Mouse (Mus musculus) stomach, postnatal 0 days (tissue): ENCODE measurements around the gene Tpd52l2. TPM values are rescaled to one million over a fixed set of nuclear protein-coding genes. Genes with fewer than 3 reads are reported as not detected.

ENCODE experiments used
- ATAC-seq: fragments of 200-750 bp; cut with Nextera tagmentation; 2 replicates; pipeline ENCODE4 v1.8.0; 2017; ENCODE audit not compliant: low FRiP score, low TSS enrichment
- DNase-seq: peaks from one replicate; pipeline ENCODE4 v3.0.0-alpha.2; 2016; ENCODE audit warnings: low spot score
- H3K27ac ChIP-seq: fragments of 300-500 bp; sonication (generic); replicated peaks from 2 replicates; pipeline ENCODE4 v1.5.1; 2014; ENCODE audit warnings: mild to moderate bottlenecking, control low read depth
- H3K27me3 ChIP-seq: fragments of 300-500 bp; sonication (generic); 2 replicates; pipeline ENCODE4 v1.6.1; 2014; ENCODE audit warnings: low read length; ENCODE audit not compliant: control insufficient read depth, insufficient read depth
- H3K36me3 ChIP-seq: fragments of 300-500 bp; sonication (generic); 2 replicates; pipeline ENCODE4 v1.6.1; 2014; ENCODE audit warnings: low read length, mixed read lengths; ENCODE audit not compliant: control insufficient read depth, insufficient read depth
- H3K4me1 ChIP-seq: fragments of 300-500 bp; sonication (generic); replicated peaks from 2 replicates; pipeline ENCODE4 v1.6.1; 2014; ENCODE audit warnings: antibody characterized with exemption; ENCODE audit not compliant: control insufficient read depth, insufficient read depth
- H3K4me2 ChIP-seq: fragments of 300-500 bp; sonication (generic); replicated peaks from 2 replicates; pipeline ENCODE4 v1.6.1; 2014; ENCODE audit warnings: low read depth, mild to moderate bottlenecking, control low read depth, moderate library complexity
- H3K4me3 ChIP-seq: fragments of 300-500 bp; sonication (generic); 2 replicates; pipeline ENCODE4 v1.5.1; 2014; ENCODE audit warnings: low read depth, low read length, control low read depth
- H3K9ac ChIP-seq: fragments of 300-500 bp; sonication (generic); 2 replicates; pipeline ENCODE4 v1.6.1; 2014; ENCODE audit warnings: mild to moderate bottlenecking, low read length, control low read depth, mixed read lengths
- H3K9me3 ChIP-seq: fragments of 300-500 bp; sonication (generic); 2 replicates; pipeline ENCODE4 v1.6.1; 2016; ENCODE audit warnings: low read length; ENCODE audit not compliant: control insufficient read depth
- CTCF ChIP-seq: IDR thresholded peaks from 2 replicates; pipeline ENCODE4 v1.5.1; 2016; ENCODE audit warnings: antibody characterized with exemption, low read depth, mild to moderate bottlenecking, moderate library complexity
- EP300 ChIP-seq: optimal IDR thresholded peaks from 2 replicates; pipeline ENCODE3; 2016; ENCODE audit warnings: antibody characterized with exemption
- WGBS: fragments of 180-500 bp; shearing (Covaris S2); extraction: QIAGEN DNeasy Blood & Tissue Kit; methylation state at CpG from one replicate; pipeline ENCODE4 v1.1.7; 2014; 5-methylcytosine and 5-hydroxymethylcytosine counted together
- polyA plus RNA-seq: library from polyadenylated mRNA; unstranded; fragments of >200 nt; fragmentation: Nextera tagmentation; extraction: Ambion mirVana; gene quantifications from 2 replicates; pipeline ENCODE4 v1.2.1, GENCODE M21; 2015

Tpd52l2 gene
- polyA plus RNA-seq, 1 experiment from 2014 or later: 104 TPM

DNA sequence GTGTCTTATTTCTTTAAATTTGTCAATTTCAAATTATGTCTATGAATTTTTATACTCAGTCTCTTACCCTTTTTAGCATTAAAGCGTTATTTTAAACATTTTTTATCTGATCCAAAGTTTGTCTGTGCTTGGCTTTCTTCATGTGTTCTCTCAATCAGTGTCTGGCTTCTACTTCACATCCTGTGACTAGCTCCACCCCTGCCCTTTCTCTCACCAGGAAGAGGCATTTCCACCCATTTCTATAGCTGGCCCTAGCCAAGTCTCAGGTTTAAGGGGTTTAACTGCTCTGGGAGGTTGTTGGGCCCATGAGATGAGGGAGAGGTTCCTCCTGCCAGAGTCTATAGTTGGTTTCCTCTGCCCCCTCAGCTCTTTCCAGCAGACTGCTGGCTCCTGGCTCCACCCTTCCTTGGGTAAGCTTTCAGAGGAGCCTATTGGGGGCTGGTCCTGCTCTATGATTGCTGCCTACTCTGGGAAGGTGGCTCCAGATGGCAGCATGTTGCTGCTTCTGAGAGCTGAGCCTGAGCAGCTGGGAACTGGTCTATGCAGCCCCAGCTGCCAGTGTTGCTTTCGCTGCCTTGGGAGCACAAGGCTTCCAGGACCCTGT lies 40.6 kb downstream of the Tpd52l2 start:
- H3K4me1 ChIP-seq: no peaks in the 10 kb centered on the region
- peak overlapping the region; percentile 56; the same call in 1 of the 2 replicates for H3K27ac ChIP-seq
- DNase-seq: no peak
- TF ChIP-seq CTCF (no peak), EP300 (no peak)
- H3K36me3 ChIP-seq: no peaks in the 10 kb centered on the region
- ATAC-seq: peak; percentile 73
- H3K9ac ChIP-seq: no peak overlapping the region
- H3K9me3 ChIP-seq: no peaks in the 10 kb centered on the region
- no peaks in the 10 kb centered on the region for H3K27me3 ChIP-seq
- no peak overlapping the region for H3K4me3 ChIP-seq
- no peak overlapping the region for H3K4me2 ChIP-seq
- 76% methylated on average over 2 of the region's 2 CpGs for WGBS

DNA sequence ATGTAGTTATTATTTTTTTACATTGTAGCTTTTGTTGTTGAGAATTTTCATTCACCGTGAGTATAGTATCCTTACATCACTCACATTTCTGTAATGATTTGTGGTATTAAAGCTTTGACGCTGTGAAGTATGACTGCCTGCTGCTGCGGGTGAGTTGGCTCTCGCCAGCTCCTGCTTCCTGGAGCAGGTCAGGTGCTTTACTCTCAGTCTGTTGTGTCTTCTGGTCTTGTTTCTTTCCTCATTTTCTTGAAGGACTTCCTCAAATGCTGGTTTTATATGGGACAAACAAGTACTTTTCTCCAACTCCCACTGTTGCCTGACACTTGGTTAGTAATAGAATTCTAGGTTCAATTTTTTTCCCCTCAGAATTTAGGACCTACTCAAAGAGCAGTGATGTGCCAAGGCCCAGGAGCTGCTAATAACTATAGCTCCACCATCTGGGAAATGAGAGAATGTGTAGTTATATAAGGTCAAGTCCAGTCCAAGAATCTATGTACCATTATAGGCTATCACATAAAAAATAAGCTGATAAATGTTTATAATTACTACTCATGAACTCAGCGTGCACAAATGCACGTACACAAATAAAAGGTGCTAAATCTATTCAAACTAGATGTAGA lies 44.9 kb downstream of the Tpd52l2 start:
- 76% methylated on average over 6 of the region's 6 CpGs for WGBS
- Histone ChIP-seq H3K27me3 (no peaks in the 10 kb centered on the region), H3K4me2 (no peak overlapping the region), H3K4me3 (no peak overlapping the region), H3K4me1 (no peaks in the 10 kb centered on the region), H3K9me3 (no peaks in the 10 kb centered on the region), H3K9ac (no peak overlapping the region), H3K36me3 (no peaks in the 10 kb centered on the region), H3K27ac (no peak overlapping the region)
- DNase-seq (no peak), ATAC-seq (no peak)
- TF ChIP-seq CTCF: peak; percentile 11; the same call in 1 of the 2 replicates
- no peak for TF ChIP-seq EP300

DNA sequence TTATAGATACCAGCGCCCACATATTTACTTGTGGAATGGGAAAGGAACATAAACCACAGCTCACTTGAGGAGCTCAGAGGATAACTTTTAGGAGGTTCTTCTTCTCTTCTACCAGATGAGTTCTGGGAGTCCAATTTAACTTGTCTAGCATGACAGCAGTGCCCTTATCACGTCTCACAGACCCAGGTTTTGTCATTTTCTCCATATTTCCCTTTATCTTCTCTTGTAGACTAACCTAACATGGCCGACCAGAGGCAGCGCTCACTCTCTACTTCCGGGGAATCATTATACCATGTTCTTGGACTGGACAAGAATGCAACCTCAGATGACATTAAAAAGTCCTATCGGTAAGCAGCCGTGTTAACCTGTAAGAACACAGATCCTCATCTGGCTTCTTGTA lies 49.2 kb downstream of the Tpd52l2 start:
- no peak overlapping the region for H3K4me3 ChIP-seq
- WGBS: 92% methylated on average over 7 of the region's 7 CpGs
- ATAC-seq: no peak
- peaks cover 23% of the 10 kb centered on the region for H3K36me3 ChIP-seq
- no peak for DNase-seq
- no peaks in the 10 kb centered on the region for H3K9me3 ChIP-seq
- TF ChIP-seq CTCF (no peak), EP300 (no peak)
- no peak overlapping the region for H3K9ac ChIP-seq
- H3K27ac ChIP-seq: no peak overlapping the region
- no peaks in the 10 kb centered on the region for H3K27me3 ChIP-seq
- no peak overlapping the region for H3K4me2 ChIP-seq
- H3K4me1 ChIP-seq: no peaks in the 10 kb centered on the region

DNA sequence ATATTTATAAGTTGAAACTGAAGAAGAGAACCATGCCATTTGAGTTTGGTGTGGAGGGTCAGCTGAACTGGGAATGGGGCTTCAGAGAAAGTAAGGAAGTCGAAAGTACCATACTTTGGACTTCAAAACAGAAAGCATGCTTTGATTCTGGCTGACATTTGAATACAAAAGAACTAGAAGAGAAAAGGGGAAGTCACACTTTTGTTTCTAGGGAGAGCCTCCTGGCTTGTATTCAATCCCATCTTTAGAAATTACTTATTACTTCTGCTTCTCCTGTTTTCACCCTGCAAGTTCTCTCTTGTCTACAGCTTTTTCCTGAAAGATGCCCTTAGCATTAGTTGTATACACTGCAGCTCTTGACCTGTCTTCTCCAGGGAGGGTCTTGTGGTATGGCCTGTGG lies 51.3 kb downstream of the Tpd52l2 start:
- ATAC-seq (no peak), DNase-seq (no peak)
- H3K27me3 ChIP-seq: no peaks in the 10 kb centered on the region
- no peak overlapping the region for H3K4me3 ChIP-seq
- 77% methylated on average over 1 of the region's 1 CpGs for WGBS
- H3K9me3 ChIP-seq: no peaks in the 10 kb centered on the region
- no peak overlapping the region for H3K4me2 ChIP-seq
- peaks cover 23% of the 10 kb centered on the region for H3K36me3 ChIP-seq
- no peak overlapping the region for H3K9ac ChIP-seq
- no peaks in the 10 kb centered on the region for H3K4me1 ChIP-seq
- no peak overlapping the region for H3K27ac ChIP-seq
- TF ChIP-seq CTCF: no peak
- TF ChIP-seq EP300: no peak

DNA sequence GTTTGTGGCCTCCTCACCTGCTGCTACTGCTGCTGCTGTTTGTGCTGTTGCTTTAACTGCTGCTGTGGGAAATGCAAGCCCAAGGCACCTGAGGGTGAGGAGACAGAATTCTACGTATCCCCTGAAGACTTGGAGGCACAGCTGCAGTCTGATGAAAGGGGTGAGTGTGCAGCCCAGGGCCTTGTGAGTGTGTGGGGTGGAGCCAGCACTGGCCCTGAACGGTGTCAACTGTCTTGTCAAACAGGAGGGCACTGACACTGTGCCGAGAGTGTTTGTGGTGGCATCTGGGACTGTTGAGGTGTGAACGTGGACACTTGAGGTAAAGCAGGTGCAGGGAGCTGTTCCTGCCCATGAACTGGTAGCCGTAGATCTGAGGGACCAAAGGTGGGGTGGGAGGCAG lies 51.7 kb downstream of the Tpd52l2 start:
- DNase-seq (no peak), ATAC-seq (no peak)
- no peaks in the 10 kb centered on the region for H3K4me1 ChIP-seq
- H3K27me3 ChIP-seq: no peaks in the 10 kb centered on the region
- no peaks in the 10 kb centered on the region for H3K9me3 ChIP-seq
- no peak overlapping the region for H3K27ac ChIP-seq
- H3K4me3 ChIP-seq: no peak overlapping the region
- no peak overlapping the region for H3K4me2 ChIP-seq
- H3K36me3 ChIP-seq: peaks cover 23% of the 10 kb centered on the region
- TF ChIP-seq EP300 (no peak), CTCF (no peak)
- H3K9ac ChIP-seq: no peak overlapping the region
- 94% methylated on average over 5 of the region's 5 CpGs for WGBS

DNA sequence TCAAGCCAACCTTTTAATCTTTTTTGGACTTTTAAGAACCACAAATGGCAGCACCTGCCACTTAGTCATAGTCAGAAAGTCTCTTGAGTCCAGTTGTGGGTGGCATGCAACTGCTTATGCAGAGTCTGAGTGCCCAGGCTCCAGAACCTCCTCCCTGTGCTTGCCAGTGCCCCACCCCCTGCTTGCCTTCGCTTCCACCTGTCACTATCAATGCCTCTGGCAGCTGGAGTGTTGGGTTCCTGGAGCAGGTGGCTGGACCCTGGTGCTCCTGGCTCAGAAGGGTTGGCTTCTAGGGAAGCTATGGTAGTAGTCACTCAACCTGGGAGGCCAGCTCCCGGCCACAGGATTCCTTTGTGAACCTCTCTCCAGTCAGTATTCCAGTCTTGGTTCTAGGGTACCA lies 53.3 kb downstream of the Tpd52l2 start:
- Histone ChIP-seq H3K9ac (no peak overlapping the region), H3K4me3 (no peak overlapping the region), H3K9me3 (no peaks in the 10 kb centered on the region), H3K4me1 (no peaks in the 10 kb centered on the region), H3K36me3 (peaks cover 23% of the 10 kb centered on the region), H3K4me2 (no peak overlapping the region), H3K27me3 (no peaks in the 10 kb centered on the region), H3K27ac (no peak overlapping the region)
- no peak for DNase-seq
- TF ChIP-seq EP300 (no peak), CTCF (no peak)
- 92% methylated on average over 2 of the region's 2 CpGs for WGBS
- ATAC-seq: no peak
